Mouse (Mus musculus) kidney, embryonic 14.5 days (tissue): ENCODE results near the gene Git2. TPM values are rescaled to one million over a fixed set of nuclear protein-coding genes. Genes with fewer than 3 reads are reported as not detected.

ENCODE experiments used
- ATAC-seq: fragments of 200-750 bp; cut with Nextera tagmentation; 2 replicates; pipeline ENCODE4 v1.8.0; 2017; ENCODE audit warnings: moderate number of reproducible peaks, mild to moderate bottlenecking, moderate TSS enrichment, moderate library complexity; ENCODE audit not compliant: low FRiP score, low TSS enrichment
- H3K27ac ChIP-seq: fragments of 300-500 bp; sonication (generic); 2 replicates; pipeline ENCODE4 v1.5.1; 2014; ENCODE audit warnings: low read depth, mild to moderate bottlenecking, low read length, moderate library complexity, mixed read lengths
- H3K27me3 ChIP-seq: fragments of 300-500 bp; sonication (generic); 2 replicates; pipeline ENCODE4 v1.6.1; 2014; ENCODE audit warnings: mild to moderate bottlenecking, low read length; ENCODE audit not compliant: control insufficient read depth, insufficient read depth
- H3K36me3 ChIP-seq: fragments of 300-500 bp; sonication (generic); 2 replicates; pipeline ENCODE4 v1.6.1; 2014; ENCODE audit warnings: low read length, mixed read lengths; ENCODE audit not compliant: control insufficient read depth, insufficient read depth
- H3K4me1 ChIP-seq: fragments of 300-500 bp; sonication (generic); 2 replicates; pipeline ENCODE4 v1.6.1; 2014; ENCODE audit warnings: low read length, mixed read lengths; ENCODE audit not compliant: control insufficient read depth, insufficient read depth
- H3K4me2 ChIP-seq: fragments of 300-500 bp; sonication (generic); replicated peaks from 2 replicates; pipeline ENCODE4 v1.6.1; 2014; ENCODE audit warnings: low read depth, mild to moderate bottlenecking, low read length
- H3K4me3 ChIP-seq: fragments of 300-500 bp; sonication (generic); 2 replicates; pipeline ENCODE4 v1.5.1; 2014; ENCODE audit warnings: mild to moderate bottlenecking, low read length
- H3K9ac ChIP-seq: fragments of 300-500 bp; sonication (generic); 2 replicates; pipeline ENCODE4 v1.6.1; 2014; ENCODE audit warnings: low read depth, mild to moderate bottlenecking, low read length, moderate library complexity
- H3K9me3 ChIP-seq: fragments of 300-500 bp; sonication (generic); 2 replicates; pipeline ENCODE4 v1.6.1; 2016; ENCODE audit warnings: low read length; ENCODE audit not compliant: control insufficient read depth
- WGBS: fragments of 180-500 bp; shearing (Covaris S2); extraction: QIAGEN DNeasy Blood & Tissue Kit; methylation state at CpG from one replicate; pipeline ENCODE4 v1.1.7; 2014; 5-methylcytosine and 5-hydroxymethylcytosine counted together
- polyA plus RNA-seq: library from polyadenylated mRNA; unstranded; fragments of >200 nt; fragmentation: Nextera tagmentation; extraction: Ambion mirVana; gene quantifications from 2 replicates; pipeline ENCODE4 v1.2.1, GENCODE M21; 2014

The Git2 gene
- polyA plus RNA-seq, 1 experiment from 2014 or later = 41.7 TPM

DNA sequence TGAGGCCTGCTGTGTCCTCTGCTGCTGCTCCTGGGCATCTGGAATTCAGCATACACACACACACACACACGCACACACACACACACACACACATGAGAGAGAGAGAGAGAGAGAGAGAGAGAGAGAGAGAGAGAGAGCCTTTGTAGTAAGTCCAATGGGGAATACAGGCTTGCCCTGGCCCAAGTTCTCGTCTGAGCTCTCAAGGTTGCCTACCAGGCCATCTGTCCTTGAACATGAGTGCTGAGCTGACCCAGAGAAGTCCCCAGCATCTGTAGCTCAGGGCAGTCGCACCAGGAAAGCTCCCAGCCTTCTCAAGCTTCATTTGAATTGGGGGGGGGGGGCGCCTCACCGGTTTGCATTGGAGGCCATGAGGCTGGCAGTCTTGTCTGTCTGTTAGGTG lies 9.9 kb upstream of the Git2 start:
- no peak overlapping the region for H3K4me2 ChIP-seq
- H3K4me1 ChIP-seq = 0 out of 2 replicates have a peak, but pooled peaks cover 4% of the 10 kb centered on the region
- no peak for ATAC-seq
- no peaks in the 10 kb centered on the region for H3K9me3 ChIP-seq
- 82% methylated on average over 5 of the region's 5 CpGs for WGBS
- no peaks in the 10 kb centered on the region for H3K27me3 ChIP-seq
- no peak overlapping the region for H3K27ac ChIP-seq
- peaks cover 24% of the 10 kb centered on the region; the same call in 1 of the 2 replicates for H3K36me3 ChIP-seq
- no peak overlapping the region for H3K4me3 ChIP-seq
- no peak overlapping the region for H3K9ac ChIP-seq

GRCm38 (mm10) chr5:114784622-114785165 lies 9.4 kb upstream of the Git2 start:
- Histone ChIP-seq H3K4me3 (no peak overlapping the region), H3K27ac (no peak overlapping the region), H3K36me3 (peaks cover 24% of the 10 kb centered on the region; the same call in 1 of the 2 replicates), H3K9me3 (no peaks in the 10 kb centered on the region), H3K9ac (no peak overlapping the region), H3K4me2 (no peak overlapping the region), H3K4me1 (peaks cover 6% of the 10 kb centered on the region; the same call in 1 of the 2 replicates), H3K27me3 (no peaks in the 10 kb centered on the region)
- WGBS = 79% methylated on average over 16 of the region's 16 CpGs
- no peak for ATAC-seq

DNA sequence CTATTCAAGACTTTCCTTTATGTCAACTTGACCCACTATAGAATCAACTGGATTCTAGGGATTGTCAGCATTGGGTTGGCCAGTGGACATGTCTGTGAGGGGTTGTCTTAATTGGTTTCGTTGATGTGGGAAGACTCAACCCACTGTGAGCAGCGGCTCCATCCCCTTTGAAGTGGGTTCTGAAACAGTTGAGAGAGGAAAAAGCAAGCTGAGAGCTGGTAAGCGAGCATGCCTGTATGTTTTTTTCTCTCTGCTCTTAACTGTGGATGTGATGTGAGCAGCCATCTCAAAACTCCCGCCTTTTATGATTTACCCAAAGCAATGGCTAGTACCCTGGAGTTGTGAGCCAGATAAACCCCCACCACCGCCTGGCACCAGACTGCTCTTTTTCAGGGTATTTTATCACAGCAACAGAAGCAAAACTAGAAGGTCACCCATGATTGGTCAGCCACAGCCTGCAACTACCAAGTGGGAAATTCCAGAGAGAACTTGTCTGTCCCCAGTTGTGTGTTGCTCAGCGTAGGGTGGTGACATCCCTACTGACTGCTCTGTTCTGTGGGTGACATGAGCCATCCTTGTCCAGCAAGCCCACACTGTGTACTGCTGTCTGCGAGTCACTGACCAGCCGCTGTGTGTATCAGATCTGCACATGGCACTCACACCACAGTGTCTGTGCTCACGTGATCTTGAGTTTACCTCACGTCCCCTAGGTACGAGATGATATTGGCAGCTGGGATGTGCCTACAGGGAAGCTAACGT lies 8.3 kb upstream of the Git2 start:
- H3K27ac ChIP-seq = no peak overlapping the region

GRCm38 (mm10) chr5:114782991-114783390 lies 7.7 kb upstream of the Git2 start:
- Histone ChIP-seq H3K9ac (no peak overlapping the region), H3K27ac (no peak overlapping the region), H3K4me1 (peaks cover 9% of the 10 kb centered on the region; the same call in 1 of the 2 replicates), H3K27me3 (no peaks in the 10 kb centered on the region), H3K36me3 (peaks cover 12% of the 10 kb centered on the region; the same call in 1 of the 2 replicates), H3K9me3 (no peaks in the 10 kb centered on the region), H3K4me3 (no peak overlapping the region), H3K4me2 (no peak overlapping the region)
- no peak for ATAC-seq
- 80% methylated on average over 9 of the region's 9 CpGs for WGBS

More for the DNA sequence above, 8.3 kb upstream of the Git2 start:
- H3K9ac ChIP-seq = no peak overlapping the region
- no peak overlapping the region for H3K4me2 ChIP-seq
- H3K9me3 ChIP-seq = no peaks in the 10 kb centered on the region
- H3K27me3 ChIP-seq = no peaks in the 10 kb centered on the region
- H3K36me3 ChIP-seq = peaks cover 18% of the 10 kb centered on the region; the same call in 1 of the 2 replicates
- ATAC-seq = no peak; the same call in 1 of the 2 replicates
- peaks cover 9% of the 10 kb centered on the region; the same call in 1 of the 2 replicates for H3K4me1 ChIP-seq
- H3K4me3 ChIP-seq = no peak overlapping the region
- 85% methylated on average over 12 of the region's 12 CpGs for WGBS

GRCm38 (mm10) chr5:114780912-114781311 lies 5.6 kb upstream of the Git2 start:
- no peak for ATAC-seq
- no peaks in the 10 kb centered on the region for H3K9me3 ChIP-seq
- H3K4me1 ChIP-seq = peaks cover 13% of the 10 kb centered on the region; the same call in 1 of the 2 replicates
- H3K4me3 ChIP-seq = no peak overlapping the region
- no peak overlapping the region for H3K27ac ChIP-seq
- WGBS = 84% methylated on average over 7 of the region's 7 CpGs
- no peaks in the 10 kb centered on the region for H3K36me3 ChIP-seq
- no peak overlapping the region for H3K9ac ChIP-seq
- no peak overlapping the region for H3K4me2 ChIP-seq
- H3K27me3 ChIP-seq = no peaks in the 10 kb centered on the region; the same call in 1 of the 2 replicates

DNA sequence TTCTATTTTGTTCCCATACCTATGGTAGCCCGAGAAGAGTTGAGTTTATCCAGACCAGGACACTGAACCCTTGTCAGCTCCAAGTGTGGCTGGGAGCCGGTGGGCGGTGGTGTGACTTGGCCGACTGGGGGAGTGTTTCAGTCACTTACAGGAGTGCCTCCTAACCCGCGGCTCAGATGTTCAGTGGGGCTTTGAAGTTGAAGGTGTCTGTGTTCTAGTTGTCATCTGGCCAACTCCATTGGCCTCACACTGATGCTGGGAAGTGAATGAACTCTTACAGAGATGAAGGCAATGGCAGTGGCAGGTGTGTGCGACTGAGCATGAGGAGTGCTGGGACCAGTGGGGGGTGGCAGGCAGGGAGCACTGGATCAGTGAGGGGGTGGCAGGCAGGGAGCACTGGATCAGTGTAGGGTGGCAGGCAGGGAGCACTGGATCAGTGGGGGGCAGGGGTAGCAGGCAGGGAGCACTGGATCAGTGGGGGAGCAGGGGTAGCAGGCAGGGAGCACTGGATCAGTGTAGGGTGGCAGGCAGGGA lies 4.7 kb upstream of the Git2 start:
- Histone ChIP-seq H3K27me3 (no peaks in the 10 kb centered on the region; the same call in 1 of the 2 replicates), H3K4me3 (no peak overlapping the region), H3K27ac (no peak overlapping the region), H3K9ac (no peak overlapping the region), H3K4me1 (peaks cover 15% of the 10 kb centered on the region; the same call in 1 of the 2 replicates), H3K4me2 (no peak overlapping the region), H3K9me3 (no peaks in the 10 kb centered on the region), H3K36me3 (no peaks in the 10 kb centered on the region)
- ATAC-seq = no peak
- 40% methylated on average over 7 of the region's 7 CpGs for WGBS

DNA sequence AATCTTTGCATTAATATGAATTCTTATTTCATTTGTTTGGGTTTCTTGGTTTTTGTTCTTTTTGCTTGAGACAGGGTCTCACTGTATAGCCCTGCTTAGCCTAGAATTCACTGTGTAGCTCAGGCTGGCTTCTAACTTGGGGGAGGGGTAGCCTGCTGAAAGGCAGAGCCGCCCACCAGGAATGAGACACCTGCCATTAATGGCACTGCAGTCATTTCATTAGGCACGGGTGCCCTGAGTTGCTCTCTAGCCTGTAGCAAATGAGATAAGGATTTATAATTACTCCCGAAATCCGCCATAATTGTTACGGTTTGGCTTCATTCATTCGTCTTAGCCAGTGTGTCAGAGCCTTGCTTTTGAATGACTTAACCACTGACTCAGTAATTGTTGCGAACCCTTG lies 857 bp upstream of the Git2 start:
- H3K4me3 ChIP-seq = peak overlapping the region; percentile 98; the same call in 1 of the 2 replicates
- peak overlapping the region; percentile 71 for H3K4me2 ChIP-seq
- H3K27ac ChIP-seq = no peak overlapping the region
- H3K9me3 ChIP-seq = no peaks in the 10 kb centered on the region
- H3K36me3 ChIP-seq = no peaks in the 10 kb centered on the region
- no peak for ATAC-seq
- WGBS = 58% methylated on average over 7 of the region's 7 CpGs
- no peak overlapping the region; the same call in 1 of the 2 replicates for H3K9ac ChIP-seq
- peaks cover 18% of the 10 kb centered on the region for H3K4me1 ChIP-seq
- H3K27me3 ChIP-seq = no peaks in the 10 kb centered on the region; the same call in 1 of the 2 replicates

- WGBS = under 1% methylated on average over 53 of the region's 73 CpGs
- peak; percentile 84 for ATAC-seq
Measured at GRCm38 (mm10) chr5:114774403-114775051, 790 bp downstream of the Git2 start, which contains the start of gene Ankrd13a. Ankrd13a (plus strand) TSS chr5:114774677.

More at GRCm38 (mm10) chr5:114774403-114775051, 790 bp downstream of the Git2 start, which contains the start of gene Ankrd13a:
- Histone ChIP-seq H3K4me2 (peak within 1 kb of the TSS; percentile 71), H3K9ac (peak within 1 kb of the TSS; percentile 94), H3K27me3 (no peaks in the 10 kb centered on the region; the same call in 1 of the 2 replicates), H3K27ac (peak within 1 kb of the TSS; percentile 83), H3K4me3 (peak within 1 kb of the TSS; percentile 98), H3K4me1 (peaks cover 14% of the 10 kb centered on the region), H3K9me3 (no peaks in the 10 kb centered on the region), H3K36me3 (no peaks in the 10 kb centered on the region)
